Mouse (Mus musculus) kidney, postnatal 0 days (tissue): ENCODE data around the gene Rex1bd. TPM values are rescaled to one million over a fixed set of nuclear protein-coding genes. Genes with fewer than 3 reads are reported as not detected.

Experiments
- ATAC-seq: fragments of 200-750 bp; cut with Nextera tagmentation; replicated peaks from 2 replicates; pipeline ENCODE4 v1.8.0; 2017; ENCODE audit warnings: low read depth, moderate number of reproducible peaks, moderate TSS enrichment, moderate library complexity; ENCODE audit not compliant: low FRiP score
- DNase-seq: peaks from one replicate; pipeline ENCODE4 v3.0.0-alpha.2; 2016; ENCODE audit warnings: low spot score
- H3K27ac ChIP-seq: fragments of 300-500 bp; sonication (generic); 2 replicates; pipeline ENCODE4 v1.5.1; 2014; ENCODE audit warnings: mild to moderate bottlenecking
- H3K27me3 ChIP-seq: fragments of 300-500 bp; sonication (generic); 2 replicates; pipeline ENCODE4 v1.6.1; 2014; ENCODE audit warnings: low read length, mixed read lengths; ENCODE audit not compliant: insufficient read depth
- H3K36me3 ChIP-seq: fragments of 300-500 bp; sonication (generic); 2 replicates; pipeline ENCODE4 v1.6.1; 2014; ENCODE audit warnings: low read length, mixed read lengths; ENCODE audit not compliant: insufficient read depth
- H3K4me1 ChIP-seq: fragments of 300-500 bp; sonication (generic); replicated peaks from 2 replicates; pipeline ENCODE4 v1.6.1; 2014; ENCODE audit warnings: antibody characterized with exemption, low read length, mixed read lengths; ENCODE audit not compliant: insufficient read depth
- H3K4me2 ChIP-seq: fragments of 300-500 bp; sonication (generic); 2 replicates; pipeline ENCODE4 v1.6.1; 2014; ENCODE audit warnings: mild to moderate bottlenecking, low read length, moderate library complexity, mixed read lengths
- H3K4me3 ChIP-seq: fragments of 300-500 bp; sonication (generic); replicated peaks from 2 replicates; pipeline ENCODE4 v1.5.1; 2014; ENCODE audit warnings: low read depth, low read length
- H3K9ac ChIP-seq: fragments of 300-500 bp; sonication (generic); 2 replicates; pipeline ENCODE4 v1.6.1; 2014; ENCODE audit warnings: low read depth, low read length
- H3K9me3 ChIP-seq: fragments of 300-500 bp; sonication (generic); replicated peaks from 2 replicates; pipeline ENCODE4 v1.6.1; 2016; ENCODE audit warnings: low read length, inconsistent platforms, mixed read lengths
- CTCF ChIP-seq: IDR thresholded peaks from 2 replicates; pipeline ENCODE4 v1.5.1; 2016; ENCODE audit warnings: antibody characterized with exemption, low read depth, mild to moderate bottlenecking, moderate library complexity
- WGBS: fragments of 180-500 bp; shearing (Covaris S2); extraction: QIAGEN DNeasy Blood & Tissue Kit; methylation state at CpG from one replicate; pipeline ENCODE4 v1.1.7; 2014; 5-methylcytosine and 5-hydroxymethylcytosine counted together
- polyA plus RNA-seq: library from polyadenylated mRNA; unstranded; fragments of >200 nt; fragmentation: Nextera tagmentation; extraction: Ambion mirVana; gene quantifications from 2 replicates; pipeline ENCODE4 v1.2.1, GENCODE M21; 2015

Rex1bd gene
- polyA plus RNA-seq, 1 experiment from 2014 or later, result 140 TPM

DNA sequence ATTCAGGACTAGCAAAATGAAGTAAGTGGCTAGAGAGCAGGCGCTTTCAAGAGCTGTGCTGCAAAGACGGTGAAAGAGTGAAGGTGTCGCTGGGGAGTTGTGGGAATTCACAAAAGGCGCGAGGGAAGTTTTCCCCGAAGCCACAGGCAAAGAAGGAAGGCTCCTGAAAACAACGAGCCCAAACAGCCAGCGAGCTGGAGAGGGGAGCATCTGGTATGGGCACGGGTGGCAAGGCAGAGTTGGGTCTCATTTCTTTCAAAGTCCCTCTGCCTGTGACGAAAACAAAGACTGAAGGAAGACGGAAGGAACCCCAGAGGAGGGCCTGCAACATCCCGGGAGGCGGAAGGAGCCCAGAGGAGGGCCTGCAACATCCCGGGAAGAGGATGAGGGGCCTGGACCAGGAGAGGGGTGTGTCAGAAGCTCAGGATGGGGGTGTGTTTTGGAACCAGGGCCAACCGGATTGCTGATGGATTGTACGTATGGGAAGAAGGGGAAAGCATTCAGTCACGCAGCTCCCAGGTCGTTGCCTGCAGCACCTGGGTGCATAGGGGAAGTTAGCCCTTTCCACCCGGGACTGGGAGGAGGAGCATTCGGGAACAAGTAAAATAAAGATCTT is 15.6 kb downstream of the Rex1bd start:
- WGBS, result 9% methylated on average over 20 of the region's 20 CpGs
- no peak for DNase-seq
- Histone ChIP-seq H3K9ac (no peak overlapping the region), H3K4me1 (peaks cover 32% of the 10 kb centered on the region), H3K4me3 (no peak overlapping the region), H3K27ac (no peak overlapping the region), H3K27me3 (peaks cover 89% of the 10 kb centered on the region), H3K4me2 (no peak overlapping the region), H3K9me3 (no peaks in the 10 kb centered on the region), H3K36me3 (no peaks in the 10 kb centered on the region)
- no peak for TF ChIP-seq CTCF
- no peak for ATAC-seq

DNA sequence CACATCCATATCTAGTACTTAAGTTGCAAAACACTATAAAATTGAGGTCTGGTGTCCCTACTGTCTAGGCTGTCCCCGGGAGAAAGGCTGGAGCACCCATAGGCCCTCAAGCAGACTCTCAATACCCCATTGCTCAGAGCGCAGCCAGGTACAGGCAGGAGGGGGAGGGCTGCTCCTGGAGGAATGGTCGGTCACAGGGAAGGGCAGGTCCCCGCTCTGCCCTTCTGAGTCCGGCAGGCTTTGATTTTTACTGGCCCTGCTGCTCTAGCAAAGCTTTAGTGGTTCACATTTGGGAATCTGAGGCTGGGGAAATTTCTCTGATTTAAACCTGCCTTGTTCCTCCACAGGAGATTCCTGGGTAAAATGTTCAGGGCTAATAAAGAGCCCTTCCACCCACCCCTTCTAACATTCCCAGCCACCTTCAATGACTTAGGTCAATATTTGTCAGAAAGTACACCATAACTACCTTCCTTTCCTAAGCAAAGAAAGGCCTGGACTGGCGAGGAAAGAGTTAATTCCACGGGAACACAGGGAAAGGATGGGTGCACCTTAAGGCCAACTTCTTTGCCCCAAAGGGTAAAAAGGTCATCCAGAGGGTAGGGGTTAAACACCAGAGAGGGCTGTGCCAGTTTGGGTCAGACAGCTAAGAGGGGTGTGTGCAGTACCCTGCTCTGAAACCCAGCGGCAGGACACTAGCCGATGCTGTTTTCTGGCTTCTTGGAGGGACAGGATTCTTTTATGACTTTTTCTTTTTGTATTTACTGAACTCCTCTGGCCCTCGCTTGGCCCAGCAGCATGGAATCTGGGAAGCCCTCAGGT is 16.3 kb downstream of the Rex1bd start:
- DNase-seq (no peak), ATAC-seq (no peak)
- no peak overlapping the region for H3K4me2 ChIP-seq
- no peak overlapping the region for H3K27ac ChIP-seq
- no peaks in the 10 kb centered on the region for H3K36me3 ChIP-seq
- TF ChIP-seq CTCF, result no peak
- H3K9ac ChIP-seq, result no peak overlapping the region
- H3K9me3 ChIP-seq, result no peaks in the 10 kb centered on the region
- H3K4me3 ChIP-seq, result no peak overlapping the region
- peaks cover 87% of the 10 kb centered on the region for H3K27me3 ChIP-seq
- peaks cover 32% of the 10 kb centered on the region for H3K4me1 ChIP-seq
- WGBS, result 20% methylated on average over 10 of the region's 10 CpGs

GRCm38 (mm10) chr8:70489576-70489975 is 17.0 kb downstream of the Rex1bd start:
- no peak for DNase-seq
- Histone ChIP-seq H3K4me3 (peak overlapping the region; percentile 26), H3K4me2 (peak overlapping the region; percentile 61), H3K9me3 (no peaks in the 10 kb centered on the region), H3K36me3 (no peaks in the 10 kb centered on the region), H3K9ac (no peak overlapping the region), H3K4me1 (peaks cover 32% of the 10 kb centered on the region), H3K27ac (no peak overlapping the region), H3K27me3 (peaks cover 80% of the 10 kb centered on the region)
- no peak for ATAC-seq
- TF ChIP-seq CTCF, result no peak
- WGBS, result under 1% methylated on average over 23 of the region's 41 CpGs

DNA sequence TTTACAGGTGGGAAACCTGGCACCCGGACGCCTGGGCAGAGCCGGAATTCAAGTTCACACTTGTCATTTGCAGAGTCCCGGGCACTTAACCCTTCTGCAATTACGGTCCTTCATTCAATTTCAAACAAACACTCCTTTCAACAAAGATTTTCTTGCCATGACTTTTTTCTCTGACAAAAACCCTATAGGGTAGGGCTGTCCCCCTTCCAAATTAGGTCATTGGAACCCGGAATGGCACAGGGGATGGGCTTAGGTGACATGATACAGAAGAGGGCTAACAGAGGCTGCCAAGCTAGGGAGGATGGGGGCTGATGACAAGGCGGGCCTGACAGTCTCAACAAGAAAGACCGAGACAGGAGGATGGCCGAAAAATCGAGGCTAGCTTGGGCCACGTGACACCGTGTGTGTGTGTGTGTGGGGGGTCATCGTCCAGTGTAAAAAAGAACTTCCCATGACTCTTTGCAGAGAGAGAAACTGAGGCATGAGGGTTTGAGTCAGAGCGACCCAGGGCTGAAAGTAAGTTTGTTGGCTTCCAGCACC is 17.6 kb downstream of the Rex1bd start:
- Histone ChIP-seq H3K4me1 (peaks cover 32% of the 10 kb centered on the region), H3K36me3 (no peaks in the 10 kb centered on the region), H3K9me3 (no peaks in the 10 kb centered on the region), H3K27me3 (peaks cover 74% of the 10 kb centered on the region), H3K27ac (no peak overlapping the region), H3K4me2 (peak overlapping the region; percentile 61), H3K9ac (no peak overlapping the region), H3K4me3 (peak overlapping the region; percentile 26)
- WGBS, result 4% methylated on average over 14 of the region's 14 CpGs
- no peak for DNase-seq
- no peak for ATAC-seq
- no peak for TF ChIP-seq CTCF

- Histone ChIP-seq H3K27ac (no peak overlapping the region), H3K4me1 (peaks cover 28% of the 10 kb centered on the region), H3K9ac (peak overlapping the region; percentile 40; the same call in 1 of the 2 replicates), H3K9me3 (no peaks in the 10 kb centered on the region), H3K4me2 (peak overlapping the region; percentile 61), H3K4me3 (peak overlapping the region; percentile 21; the same call in 1 of the 2 replicates), H3K27me3 (peaks cover 66% of the 10 kb centered on the region), H3K36me3 (no peaks in the 10 kb centered on the region)
- DNase-seq (no peak), ATAC-seq (peak; percentile 26; the same call in 1 of the 2 replicates)
- no peak for TF ChIP-seq CTCF
- 5% methylated on average over 55 of the region's 55 CpGs for WGBS
Observed at GRCm38 (mm10) chr8:70487993-70488796, 18.4 kb downstream of the Rex1bd start.
